Mouse (Mus musculus) myocyte (in vitro differentiated cells): ENCODE data around the gene Arid1b.

ENCODE experiments used
- MAX ChIP-seq: IDR thresholded peaks from one replicate; pipeline ENCODE4 v1.6.1; 2011; ENCODE audit warnings: low read depth, mild to moderate bottlenecking, control low read depth
- POLR2A ChIP-seq: IDR thresholded peaks from one replicate; pipeline ENCODE4 v1.6.1; 2011; ENCODE audit warnings: low read depth, mild to moderate bottlenecking, control low read depth, moderate library complexity; ENCODE audit not compliant: insufficient read length
- POLR2AphosphoS2 ChIP-seq: IDR thresholded peaks from one replicate; pipeline ENCODE4 v1.6.1; 2011; ENCODE audit warnings: low read depth, control low read depth; ENCODE audit not compliant: insufficient read length
- SRF ChIP-seq: IDR thresholded peaks from one replicate; pipeline ENCODE4 v1.6.1; 2011; ENCODE audit warnings: low read depth; ENCODE audit not compliant: control insufficient read depth, insufficient read length
- USF1 ChIP-seq: IDR thresholded peaks from one replicate; pipeline ENCODE4 v1.6.1; 2011; ENCODE audit warnings: low read depth, mild to moderate bottlenecking, control low read depth, moderate library complexity

DNA sequence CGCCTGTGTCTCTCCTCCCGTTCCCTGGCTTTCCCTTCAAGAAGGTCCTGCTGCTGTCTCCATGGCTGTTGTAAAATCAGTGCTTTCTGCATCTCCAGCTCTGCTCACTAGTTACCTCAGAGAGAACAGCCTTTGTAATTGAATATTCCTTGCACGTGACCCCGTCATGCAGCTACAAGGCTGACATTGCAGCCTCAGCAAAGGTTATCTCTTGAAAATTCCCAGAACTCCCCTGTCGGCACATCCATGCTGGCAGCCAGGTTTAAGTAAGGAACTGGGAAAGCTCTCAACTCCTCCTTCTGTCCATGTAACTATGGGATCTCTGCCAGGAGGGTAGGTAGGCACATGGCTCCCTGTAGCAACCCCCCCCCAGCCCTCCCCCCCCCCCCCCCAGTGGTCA is 91.8 kb downstream of the Arid1b start:
- TF ChIP-seq POLR2A = no peak
- TF ChIP-seq USF1 = no peak
- TF ChIP-seq SRF = no peak
- no peak for TF ChIP-seq MAX
- no peak for TF ChIP-seq POLR2AphosphoS2
